Mouse (Mus musculus) myocyte (in vitro differentiated cells): ENCODE data around the gene Ghrhr.

Source experiments
- MAX ChIP-seq: IDR thresholded peaks from one replicate; pipeline ENCODE4 v1.6.1; 2011; ENCODE audit warnings: low read depth, mild to moderate bottlenecking, control low read depth
- POLR2A ChIP-seq: IDR thresholded peaks from one replicate; pipeline ENCODE4 v1.6.1; 2011; ENCODE audit warnings: low read depth, mild to moderate bottlenecking, control low read depth, moderate library complexity; ENCODE audit not compliant: insufficient read length
- POLR2AphosphoS2 ChIP-seq: IDR thresholded peaks from one replicate; pipeline ENCODE4 v1.6.1; 2011; ENCODE audit warnings: low read depth, control low read depth; ENCODE audit not compliant: insufficient read length
- REST ChIP-seq: IDR thresholded peaks from one replicate; pipeline ENCODE4 v1.6.1; 2011; ENCODE audit warnings: mild to moderate bottlenecking, control low read depth, moderate library complexity; ENCODE audit not compliant: insufficient read depth, insufficient read length

DNA sequence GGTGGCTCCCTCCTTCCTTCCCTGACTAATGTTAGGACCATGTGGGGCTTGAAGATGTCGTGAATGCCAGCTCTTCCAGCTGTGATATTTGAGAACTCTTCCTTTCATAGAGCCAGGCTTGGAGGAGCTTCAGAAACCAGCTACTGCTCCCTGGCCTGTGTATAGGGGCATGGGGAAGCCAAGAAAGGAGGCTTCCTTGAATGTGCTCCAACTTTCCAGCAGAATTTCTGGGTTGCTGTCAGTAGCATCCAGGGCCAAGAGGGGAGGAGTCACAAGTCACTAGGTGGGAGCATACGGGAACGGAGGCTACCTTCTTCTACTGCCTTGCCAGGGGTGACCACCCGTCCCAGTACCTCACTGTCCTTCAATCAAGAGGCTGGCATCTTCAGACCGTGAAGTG is 416 bp downstream of the Ghrhr start:
- TF ChIP-seq MAX: no peak
- no peak for TF ChIP-seq POLR2A
- TF ChIP-seq POLR2AphosphoS2: no peak
- TF ChIP-seq REST: no peak
